In genomic region chr7:68093817-68094216, GRCm38 (mm10) we compare ENCODE assay signal across 27 mouse cellular contexts.
DNase-seq lines count a peak whose midpoint lies in the region; ATAC-seq and TF ChIP-seq lines count a peak whose summit lies in the region.
"Had no signal": no experiment of that assay in that cellular context is flagged by ENCODE, and none has a peak within 500 bp of the region (broad histone marks: within the 10 kb centered on the region; RNA-seq: fewer than 3 reads in every experiment).

No protein-coding gene starts in this region.

- no peak for ATAC-seq in hindbrain, embryonic 13.5 days (ENCODE audit: low FRiP score)
- ATAC-seq in lung, embryonic 14.5 days (ENCODE audit: insufficient read depth) = no peak
- ATAC-seq in megakaryocyte, adult 5-6 weeks (ENCODE audit: poor library complexity, severe bottlenecking) = peak; percentile 77
- ATAC-seq: CD4-positive, CD25-positive, alpha-beta regulatory T cell, adult 4 months; forebrain, embryonic 13.5 days; intestine, postnatal 0 days had no signal

- WGBS in hindbrain, embryonic 13.5 days = 59% methylated on average over 9 of the region's 9 CpGs
- WGBS in hindbrain, embryonic 10.5 days = 91% methylated on average over 9 of the region's 9 CpGs
- WGBS in lung, embryonic 14.5 days = 16% methylated on average over 9 of the region's 9 CpGs

- H3K4me2 ChIP-seq in hindbrain, embryonic 13.5 days = no peak overlapping the region
- H3K4me2 ChIP-seq in lung, embryonic 14.5 days = no peak overlapping the region
- H3K4me2 ChIP-seq: forebrain, embryonic 13.5 days; heart, embryonic 15.5 days; neural tube, embryonic 12.5 days had no signal

- no peaks in the 10 kb centered on the region for H3K9me3 ChIP-seq in hindbrain, embryonic 13.5 days
- H3K9me3 ChIP-seq in hindbrain, embryonic 10.5 days = no peaks in the 10 kb centered on the region
- no peaks in the 10 kb centered on the region for H3K9me3 ChIP-seq in lung, embryonic 14.5 days (ENCODE audit: low read depth, low read length)
- H3K9me3 ChIP-seq: forebrain, embryonic 13.5 days; heart, embryonic 15.5 days; midbrain, embryonic 10.5 days; neural tube, embryonic 12.5 days had no signal

- no peak overlapping the region for H3K9ac ChIP-seq in hindbrain, embryonic 13.5 days
- no peak overlapping the region for H3K9ac ChIP-seq in lung, embryonic 14.5 days
- H3K9ac ChIP-seq: forebrain, embryonic 13.5 days; heart, embryonic 15.5 days; liver, embryonic 14.5 days; neural tube, embryonic 12.5 days had no signal

- DNase-seq in hindbrain, embryonic 10.5 days (ENCODE audit: low spot score) = no peak
- DNase-seq in lung, embryonic 14.5 days = no peak
- DNase-seq in lung, postnatal 36 days = no peak
- peak; percentile 16 for DNase-seq in A20 (ENCODE audit: low read depth, low spot score)
- DNase-seq in embryo, embryonic 11 days = no peak
- DNase-seq in right cerebral cortex, postnatal 14 days = no peak
- DNase-seq: adrenal gland, postnatal 14 days; cerebellum, adult 2 months; cerebellum, postnatal 25 days; gastrocnemius, postnatal 36 days; heart, postnatal 4 days; kidney, postnatal 25 days; lung, postnatal 10 days; right cerebral cortex, adult 18-20 months; thymus, adult 2 months; thymus, postnatal 4 days had no signal

- H3K27ac ChIP-seq in hindbrain, embryonic 13.5 days = peak overlapping the region; percentile 63; the same call in 1 of the 2 replicates
- H3K27ac ChIP-seq in hindbrain, embryonic 10.5 days = no peak overlapping the region
- peak overlapping the region; percentile 0 for H3K27ac ChIP-seq in lung, embryonic 14.5 days (ENCODE audit: low read depth)
- H3K27ac ChIP-seq: forebrain, embryonic 13.5 days; heart, embryonic 15.5 days; layer of hippocampus, adult 2 months; liver, embryonic 14.5 days; midbrain, embryonic 10.5 days; neural tube, embryonic 12.5 days; stomach, postnatal 0 days had no signal

- H3K36me3 ChIP-seq in hindbrain, embryonic 13.5 days = no peaks in the 10 kb centered on the region
- peaks cover 37% of the 10 kb centered on the region for H3K36me3 ChIP-seq in hindbrain, embryonic 10.5 days
- 0 out of 2 replicates have a peak, but pooled peaks cover 5% of the 10 kb centered on the region for H3K36me3 ChIP-seq in lung, embryonic 14.5 days (ENCODE audit: insufficient read depth)
- H3K36me3 ChIP-seq: neural tube, embryonic 12.5 days had no signal

- H3K27me3 ChIP-seq in hindbrain, embryonic 13.5 days = no peaks in the 10 kb centered on the region
- no peaks in the 10 kb centered on the region for H3K27me3 ChIP-seq in hindbrain, embryonic 10.5 days (ENCODE audit: insufficient read depth, poor library complexity, severe bottlenecking)
- no peaks in the 10 kb centered on the region for H3K27me3 ChIP-seq in lung, embryonic 14.5 days (ENCODE audit: insufficient read depth, low read length)
- H3K27me3 ChIP-seq: forebrain, embryonic 13.5 days; heart, embryonic 15.5 days; neural tube, embryonic 12.5 days had no signal

- no peak overlapping the region for H3K4me3 ChIP-seq in hindbrain, embryonic 13.5 days
- H3K4me3 ChIP-seq in hindbrain, embryonic 10.5 days = no peak overlapping the region
- H3K4me3 ChIP-seq in lung, embryonic 14.5 days (ENCODE audit: low read depth, low read length) = no peak overlapping the region
- H3K4me3 ChIP-seq: forebrain, embryonic 13.5 days; heart, embryonic 15.5 days; layer of hippocampus, adult 2 months; midbrain, embryonic 10.5 days; neural tube, embryonic 12.5 days had no signal

- no peak for TF ChIP-seq CTCF in lung, embryonic 14.5 days (IDR thresholded peaks at IDR 0.05; ENCODE audit: low read depth)

- peaks cover 48% of the 10 kb centered on the region for H3K4me1 ChIP-seq in hindbrain, embryonic 13.5 days (replicated peaks)
- peaks cover 20% of the 10 kb centered on the region for H3K4me1 ChIP-seq in hindbrain, embryonic 10.5 days (replicated peaks)
- no peaks in the 10 kb centered on the region for H3K4me1 ChIP-seq in lung, embryonic 14.5 days (ENCODE audit: insufficient read depth)
